Mouse (Mus musculus) heart, adult 18-20 months (tissue): Measurements from ENCODE around the gene Actr3. TPM values are rescaled to one million over a fixed set of nuclear protein-coding genes. Genes with fewer than 3 reads are reported as not detected.

Experiments
- DNase-seq, 2 experiments: peaks; one replicate each; pipeline ENCODE4 v3.0.0; 2021 to 2022; ENCODE audit warnings: mixed read lengths in 1 of 2
- total RNA-seq, 2 experiments: library from RNA; stranded (reverse); gene quantifications; 2 replicates each; pipeline ENCODE4 v1.2.3; 2021

The Actr3 gene
- total RNA-seq, 2 experiments from 2014 or later: 106 to 107 TPM

DNA sequence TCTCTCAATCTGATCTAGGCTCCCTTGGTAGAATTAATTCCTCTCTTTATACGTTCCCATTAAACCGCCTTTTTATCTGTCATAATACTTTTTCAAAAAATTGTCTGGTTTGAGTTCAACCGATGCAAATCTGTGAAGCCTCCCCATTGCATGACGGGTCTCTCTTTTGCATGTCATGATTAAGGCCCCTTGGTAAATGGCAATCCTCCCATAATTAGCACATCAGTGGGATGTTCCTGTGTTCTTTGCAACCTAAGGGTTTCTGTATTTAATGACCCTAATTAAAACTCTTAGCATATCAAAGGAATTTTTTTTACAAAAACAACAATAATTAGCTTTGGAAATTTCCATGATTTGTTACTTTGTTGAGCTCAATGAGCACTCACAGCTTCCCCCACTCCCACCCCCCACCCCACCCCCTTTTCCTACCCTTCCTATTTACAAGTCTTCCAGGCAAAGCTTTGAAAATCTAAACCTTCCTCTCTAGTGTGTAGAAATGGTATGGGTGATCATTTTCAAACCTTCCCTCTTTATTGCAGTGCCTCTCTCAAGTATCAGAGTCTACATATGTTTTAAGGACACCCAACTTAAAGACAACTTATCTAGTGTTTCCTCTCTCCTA lies 84.0 kb downstream of the Actr3 start:
- no peak for DNase-seq

DNA sequence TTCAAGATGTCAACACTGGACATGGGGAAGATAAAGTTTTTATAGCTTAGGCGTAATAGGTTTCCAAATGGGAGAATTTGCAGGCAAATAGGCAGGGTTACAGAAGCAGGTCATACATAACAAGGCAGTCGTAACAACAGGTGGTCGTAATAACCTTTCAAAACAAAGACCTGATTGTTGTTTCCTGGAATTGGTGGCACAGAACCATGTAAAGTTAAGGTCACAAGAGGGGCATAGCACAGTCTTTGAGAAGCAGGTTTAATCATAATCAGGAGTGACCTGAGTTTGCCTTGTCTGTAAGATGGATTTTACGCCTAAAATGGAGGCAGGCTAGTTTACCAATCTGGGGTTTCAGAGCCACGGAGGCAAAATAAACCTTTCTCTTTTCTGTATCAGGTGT lies 84.7 kb downstream of the Actr3 start:
- DNase-seq: no peak

DNA sequence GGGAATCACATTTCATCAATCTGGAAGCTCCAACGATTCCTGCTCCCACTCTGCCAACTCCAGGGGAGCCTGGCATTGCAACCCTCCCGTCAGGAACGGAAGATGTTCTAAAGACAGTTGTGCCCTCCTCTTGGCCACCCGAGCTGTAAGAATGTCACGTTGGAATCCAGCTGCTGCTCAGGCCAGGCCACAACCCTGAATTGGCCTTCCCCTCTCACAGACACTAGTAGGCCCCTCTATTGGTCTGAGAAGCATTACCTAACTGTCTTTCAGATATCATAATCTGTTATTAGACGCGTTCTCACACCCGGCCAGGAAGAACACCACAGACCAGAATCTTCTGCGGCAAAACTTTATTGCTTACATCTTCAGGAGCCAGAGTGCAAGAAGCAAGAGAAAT lies 89.7 kb downstream of the Actr3 start:
- DNase-seq: no peak

DNA sequence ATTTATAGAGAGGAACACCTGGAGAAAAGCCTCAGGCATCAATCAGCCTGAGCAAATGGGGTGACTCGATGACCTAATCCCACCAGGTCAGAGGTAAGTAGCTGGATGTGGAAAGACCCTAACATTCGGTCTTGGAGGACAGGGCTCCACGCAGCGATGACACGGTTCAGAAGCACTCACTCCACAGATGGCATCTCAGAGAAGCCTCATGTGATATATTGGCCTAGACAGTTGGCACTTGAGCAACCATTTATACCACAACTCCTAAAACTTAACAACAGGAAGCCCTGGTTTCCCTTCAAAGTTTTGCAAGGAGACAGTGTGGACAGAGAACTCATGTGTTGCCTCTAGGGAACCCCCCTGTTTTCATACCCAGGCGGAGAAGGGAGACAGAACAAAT lies 90.1 kb downstream of the Actr3 start:
- no peak for DNase-seq

DNA sequence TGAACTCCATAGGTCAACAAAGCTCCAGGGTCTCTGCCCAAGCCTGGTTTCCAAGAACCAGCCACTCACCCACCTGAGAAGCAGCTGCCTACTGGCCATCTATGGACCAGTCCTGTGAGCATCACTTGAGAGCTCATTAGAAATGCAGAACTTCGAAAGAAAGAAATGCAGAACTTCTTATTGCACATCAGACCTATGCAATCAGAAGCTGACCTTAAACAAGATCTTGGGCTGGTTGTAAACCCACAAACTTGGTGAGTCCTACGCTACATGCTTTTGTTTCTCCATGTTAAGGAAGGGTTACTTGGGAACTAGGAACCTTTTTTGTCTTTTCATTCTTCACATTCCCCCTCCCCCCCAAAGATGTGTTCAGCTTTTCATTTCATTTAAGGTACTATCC lies 92.4 kb downstream of the Actr3 start:
- no peak for DNase-seq

Other genes with a start within 250 kb of the Actr3 start
- gene Slc35f5, start 124.9 kb upstream of the Actr3 start, total RNA-seq: 100 to 1,000 TPM; 113 to 127 TPM
- gene Gpr39, start 241.3 kb upstream of the Actr3 start, total RNA-seq: under 1 TPM; 0.22 to 0.54 TPM